Mouse (Mus musculus) forebrain, embryonic 12.5 days (tissue): Measurements from ENCODE around the gene Mark1. TPM values are rescaled to one million over a fixed set of nuclear protein-coding genes. Genes with fewer than 3 reads are reported as not detected.
A peak's percentile ranks its signal among the peaks of the same experiment; 100 is the strongest.

ENCODE experiments used
- ATAC-seq: fragments of 200-750 bp; cut with Nextera tagmentation; 2 replicates; pipeline ENCODE4 v1.8.0; 2017; ENCODE audit warnings: moderate TSS enrichment; ENCODE audit not compliant: low FRiP score
- H3K27ac ChIP-seq: fragments of 300-500 bp; sonication (generic); 2 replicates; pipeline ENCODE4 v1.5.1; 2016; ENCODE audit warnings: mild to moderate bottlenecking
- H3K27me3 ChIP-seq: fragments of 300-500 bp; sonication (generic); 2 replicates; pipeline ENCODE4 v1.6.1; 2016; ENCODE audit warnings: mild to moderate bottlenecking
- H3K36me3 ChIP-seq: fragments of 300-500 bp; sonication (generic); replicated peaks from 2 replicates; pipeline ENCODE4 v1.6.1; 2016; ENCODE audit warnings: mild to moderate bottlenecking
- H3K4me1 ChIP-seq: fragments of 300-500 bp; sonication (generic); 2 replicates; pipeline ENCODE4 v1.6.1; 2016
- H3K4me2 ChIP-seq: fragments of 300-500 bp; sonication (generic); 2 replicates; pipeline ENCODE4 v1.6.1; 2016; ENCODE audit warnings: mild to moderate bottlenecking, moderate library complexity
- H3K4me3 ChIP-seq: fragments of 300-500 bp; sonication (generic); replicated peaks from 2 replicates; pipeline ENCODE4 v1.5.1; 2016; ENCODE audit warnings: mild to moderate bottlenecking
- H3K9ac ChIP-seq: fragments of 300-500 bp; sonication (generic); 2 replicates; pipeline ENCODE4 v1.6.1; 2016; ENCODE audit warnings: mild to moderate bottlenecking
- H3K9me3 ChIP-seq: fragments of 300-500 bp; sonication (generic); 2 replicates; pipeline ENCODE4 v1.6.1; 2016
- WGBS: fragments of 180-500 bp; shearing (Covaris S2); methylation state at CpG from one replicate; pipeline ENCODE4 v1.1.7; 2016; 5-methylcytosine and 5-hydroxymethylcytosine counted together
- polyA plus RNA-seq: library from polyadenylated mRNA; unstranded; fragments of >200 nt; fragmentation: Nextera tagmentation; extraction: Ambion mirVana; gene quantifications from 2 replicates; pipeline ENCODE4 v1.2.1, GENCODE M21; 2016

Mark1 gene
- polyA plus RNA-seq, 1 experiment from 2014 or later, result 8.4 TPM

DNA sequence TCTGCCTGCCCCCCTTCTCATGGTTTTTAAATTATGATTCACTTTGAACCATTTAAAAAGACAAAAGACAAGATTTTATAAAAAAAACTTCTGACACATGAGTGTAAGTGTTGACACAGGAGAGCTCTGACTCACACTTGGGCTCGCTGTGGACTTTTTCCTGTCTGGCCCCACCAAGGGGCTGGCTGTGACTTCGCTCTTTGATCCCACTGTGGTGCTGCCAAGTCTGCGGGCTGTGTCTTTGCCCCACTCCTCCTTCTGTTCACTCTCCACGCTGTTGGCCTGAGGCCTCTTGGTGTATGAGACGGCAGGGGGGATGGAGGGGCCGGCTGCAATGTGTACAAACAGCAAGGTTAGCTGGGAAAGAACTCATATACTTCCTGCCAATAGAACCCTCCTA, 87.5 kb downstream of the Mark1 start:
- Histone ChIP-seq H3K36me3 (peaks cover 73% of the 10 kb centered on the region), H3K4me2 (no peak overlapping the region), H3K4me3 (no peak overlapping the region), H3K9me3 (no peaks in the 10 kb centered on the region), H3K27me3 (no peaks in the 10 kb centered on the region), H3K4me1 (0 out of 2 replicates have a peak, but pooled peaks cover 2% of the 10 kb centered on the region), H3K27ac (no peak overlapping the region), H3K9ac (no peak overlapping the region)
- WGBS, result 86% methylated on average over 6 of the region's 6 CpGs
- no peak for ATAC-seq

DNA sequence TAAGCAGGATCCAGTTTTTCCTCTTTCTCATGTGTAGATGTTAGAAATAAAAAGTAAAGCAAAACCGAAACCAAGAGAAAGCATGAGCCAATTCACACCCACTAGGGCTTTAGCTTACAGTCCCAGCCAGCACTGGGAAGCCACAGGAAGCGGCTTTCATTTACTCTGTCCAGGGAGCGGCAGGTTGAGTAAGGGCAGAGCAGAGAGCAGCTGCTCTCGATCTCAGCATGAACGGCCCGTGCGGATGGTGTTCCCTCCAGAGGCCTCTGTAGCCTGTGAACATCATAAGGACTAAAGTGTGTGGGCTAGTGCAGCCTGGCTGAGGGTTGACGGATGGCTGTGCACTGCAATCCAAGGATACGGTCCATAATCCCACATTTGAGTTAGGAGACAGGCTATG, 90.8 kb downstream of the Mark1 start:
- WGBS, result 89% methylated on average over 9 of the region's 9 CpGs
- Histone ChIP-seq H3K9ac (no peak overlapping the region), H3K27me3 (no peaks in the 10 kb centered on the region), H3K9me3 (no peaks in the 10 kb centered on the region), H3K4me3 (no peak overlapping the region), H3K4me1 (peaks cover 20% of the 10 kb centered on the region), H3K4me2 (no peak overlapping the region), H3K27ac (no peak overlapping the region), H3K36me3 (peaks cover 85% of the 10 kb centered on the region)
- ATAC-seq, result no peak

DNA sequence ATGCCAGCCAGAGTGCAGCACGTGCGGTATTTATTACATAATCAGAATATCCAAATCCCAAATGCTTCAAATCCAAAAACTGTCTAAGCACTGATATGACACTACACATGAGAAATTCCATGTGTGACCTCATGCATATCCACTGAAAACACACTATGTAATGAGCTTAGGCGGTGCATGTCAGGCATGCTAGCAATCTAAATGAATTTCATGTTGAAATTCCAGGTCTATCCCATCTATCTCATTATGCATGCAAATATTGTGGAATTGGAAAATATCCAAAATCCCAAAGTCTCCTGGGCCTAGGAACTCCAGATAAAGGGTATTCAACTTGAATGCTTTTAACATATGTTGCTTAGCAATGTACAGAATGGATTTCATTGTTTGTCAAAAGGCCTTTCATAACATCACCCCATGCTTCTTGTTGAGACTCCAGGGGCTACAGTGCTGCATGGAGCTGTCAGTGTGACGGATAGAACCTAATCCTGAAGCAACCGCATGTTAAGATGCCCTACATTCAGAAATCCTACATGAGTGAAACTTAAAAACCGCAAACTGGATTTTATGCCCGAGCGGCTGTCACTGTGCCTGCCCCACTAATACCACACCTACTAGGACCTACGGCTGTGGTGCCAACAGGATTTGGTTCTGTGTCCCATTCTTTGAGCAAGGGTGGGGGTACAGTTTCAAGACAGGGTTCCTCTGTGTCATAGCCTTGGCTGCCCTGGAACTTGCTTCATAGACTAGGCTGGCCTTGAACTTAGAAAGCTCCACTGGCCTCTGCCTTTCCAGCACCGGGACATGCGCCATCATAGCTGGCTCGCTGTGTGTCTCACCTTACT, 93.2 kb downstream of the Mark1 start:
- Histone ChIP-seq H3K4me1 (peaks cover 20% of the 10 kb centered on the region), H3K9ac (no peak overlapping the region), H3K36me3 (peaks cover 75% of the 10 kb centered on the region), H3K27ac (peak overlapping the region; percentile 75), H3K27me3 (no peaks in the 10 kb centered on the region), H3K4me2 (no peak overlapping the region), H3K4me3 (no peak overlapping the region), H3K9me3 (no peaks in the 10 kb centered on the region)
- peak; percentile 79 for ATAC-seq
- 64% methylated on average over 12 of the region's 12 CpGs for WGBS

DNA sequence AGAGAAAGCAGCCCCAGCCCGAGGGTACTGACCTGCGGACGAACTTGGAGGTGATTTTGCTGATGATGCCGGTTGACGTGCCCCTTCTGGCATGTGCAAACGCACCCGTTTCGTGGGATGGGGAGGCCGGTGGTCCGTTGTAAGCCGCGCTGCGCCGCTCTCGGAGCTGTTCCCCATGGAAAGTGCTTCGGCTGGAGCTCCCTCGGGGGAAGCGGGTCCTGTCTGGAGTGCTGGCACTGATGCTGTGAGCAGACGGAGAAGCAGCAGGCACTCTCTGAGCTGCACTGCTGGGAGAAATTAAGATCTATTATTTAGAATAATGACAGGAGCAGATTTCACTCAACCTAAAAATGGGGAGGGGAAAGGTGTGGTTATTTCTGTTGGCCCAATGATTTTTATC, 94.0 kb downstream of the Mark1 start:
- no peaks in the 10 kb centered on the region for H3K27me3 ChIP-seq
- peaks cover 20% of the 10 kb centered on the region for H3K4me1 ChIP-seq
- no peak overlapping the region for H3K4me3 ChIP-seq
- no peak overlapping the region for H3K9ac ChIP-seq
- H3K4me2 ChIP-seq, result no peak overlapping the region
- H3K36me3 ChIP-seq, result peaks cover 71% of the 10 kb centered on the region
- peak; percentile 59; the same call in 1 of the 2 replicates for ATAC-seq
- peak overlapping the region; percentile 37 for H3K27ac ChIP-seq
- WGBS, result 74% methylated on average over 19 of the region's 19 CpGs
- no peaks in the 10 kb centered on the region for H3K9me3 ChIP-seq

DNA sequence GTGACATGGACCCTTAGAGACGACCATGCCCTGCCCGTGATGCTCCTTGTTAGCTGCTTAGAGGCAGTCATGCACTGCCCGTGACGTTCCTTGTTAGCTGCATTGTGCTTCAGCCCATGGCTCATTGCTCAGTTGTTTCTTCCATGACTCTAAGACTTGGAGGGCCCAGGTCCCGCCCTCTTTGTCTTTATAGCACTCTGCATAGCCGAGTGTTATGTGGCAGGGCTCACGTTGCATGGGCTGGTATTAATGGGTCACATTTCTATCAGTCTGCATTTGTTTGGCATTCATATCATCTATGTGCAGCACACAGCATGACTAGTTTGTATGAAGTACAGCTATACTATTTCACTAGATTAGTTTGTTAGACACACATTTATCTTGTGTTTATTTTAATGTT, 95.7 kb downstream of the Mark1 start:
- Histone ChIP-seq H3K9me3 (no peaks in the 10 kb centered on the region), H3K27me3 (no peaks in the 10 kb centered on the region), H3K4me3 (no peak overlapping the region), H3K4me2 (no peak overlapping the region), H3K4me1 (peaks cover 20% of the 10 kb centered on the region), H3K36me3 (peaks cover 72% of the 10 kb centered on the region), H3K9ac (no peak overlapping the region), H3K27ac (no peak overlapping the region)
- ATAC-seq, result no peak
- WGBS, result 74% methylated on average over 7 of the region's 7 CpGs

DNA sequence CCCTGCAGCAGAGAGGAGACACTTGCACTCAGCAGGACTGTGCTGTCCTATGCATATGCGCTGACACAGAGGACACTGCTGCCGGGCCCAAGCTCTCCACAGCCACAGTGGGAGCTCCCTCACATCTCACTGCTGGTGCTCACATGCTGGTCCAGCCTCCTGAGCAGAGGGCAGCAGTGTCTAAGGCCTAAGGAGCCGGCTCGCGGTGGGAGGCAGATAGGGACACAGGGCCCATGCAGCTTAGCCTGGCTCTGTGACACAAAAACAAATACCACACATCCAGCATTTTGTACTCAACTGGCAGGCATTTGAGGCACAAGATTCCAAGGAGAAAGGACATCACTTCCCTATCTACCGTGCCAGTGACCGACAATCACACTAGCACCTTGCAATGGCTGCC, 96.5 kb downstream of the Mark1 start:
- peaks cover 70% of the 10 kb centered on the region for H3K36me3 ChIP-seq
- no peak overlapping the region for H3K9ac ChIP-seq
- no peak for ATAC-seq
- no peak overlapping the region for H3K4me2 ChIP-seq
- no peaks in the 10 kb centered on the region for H3K27me3 ChIP-seq
- H3K4me3 ChIP-seq, result no peak overlapping the region
- peaks cover 20% of the 10 kb centered on the region for H3K4me1 ChIP-seq
- no peaks in the 10 kb centered on the region for H3K9me3 ChIP-seq
- 83% methylated on average over 7 of the region's 7 CpGs for WGBS
- H3K27ac ChIP-seq, result no peak overlapping the region

DNA sequence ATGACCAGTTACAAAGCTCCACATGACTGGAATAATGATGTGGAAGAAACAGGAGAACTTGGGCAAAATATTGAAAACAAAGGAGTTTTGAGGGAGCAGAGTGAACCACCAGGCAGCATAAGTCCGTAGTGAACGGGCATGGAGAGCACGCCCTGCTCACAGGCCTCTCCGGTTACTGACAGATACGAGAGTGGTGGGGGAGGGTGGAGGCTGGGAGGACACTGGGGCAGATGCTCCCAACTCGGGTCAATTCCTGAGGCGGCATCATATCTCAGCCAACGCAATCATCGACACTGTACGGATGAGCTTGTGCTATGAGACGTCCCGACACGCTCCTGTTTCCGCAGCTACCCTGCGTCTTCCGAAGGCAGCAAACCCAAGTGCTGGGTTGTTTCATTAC, 102.0 kb downstream of the Mark1 start:
- no peak overlapping the region for H3K4me3 ChIP-seq
- no peak for ATAC-seq
- no peaks in the 10 kb centered on the region for H3K4me1 ChIP-seq
- H3K4me2 ChIP-seq, result no peak overlapping the region
- no peak overlapping the region for H3K27ac ChIP-seq
- H3K9ac ChIP-seq, result no peak overlapping the region
- H3K9me3 ChIP-seq, result no peaks in the 10 kb centered on the region
- peaks cover 32% of the 10 kb centered on the region for H3K36me3 ChIP-seq
- 86% methylated on average over 16 of the region's 16 CpGs for WGBS
- no peaks in the 10 kb centered on the region for H3K27me3 ChIP-seq

DNA sequence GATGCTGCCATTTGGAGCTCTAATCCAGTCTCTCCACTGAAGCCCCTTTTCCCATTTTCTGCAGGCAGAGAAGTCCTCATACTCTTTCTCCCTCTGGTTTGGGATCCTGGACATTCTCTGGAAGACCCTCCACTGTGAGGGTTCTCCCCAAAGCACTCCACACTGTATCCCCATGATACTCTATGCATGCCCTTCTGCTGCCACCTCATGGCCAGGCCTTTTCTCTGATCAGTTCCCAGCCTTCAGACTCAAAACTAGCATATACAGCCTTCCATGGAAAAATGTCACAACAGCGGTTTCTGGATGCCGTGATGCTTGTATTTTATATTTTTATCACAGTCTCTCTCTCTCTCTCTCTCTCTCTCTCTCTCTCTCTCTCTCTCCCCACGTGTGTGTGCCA, 107.4 kb downstream of the Mark1 start:
- no peak overlapping the region for H3K4me2 ChIP-seq
- no peak overlapping the region for H3K4me3 ChIP-seq
- H3K27me3 ChIP-seq, result no peaks in the 10 kb centered on the region
- no peak overlapping the region for H3K9ac ChIP-seq
- ATAC-seq, result no peak
- 87% methylated on average over 3 of the region's 3 CpGs for WGBS
- no peak overlapping the region for H3K27ac ChIP-seq
- H3K36me3 ChIP-seq, result no peaks in the 10 kb centered on the region
- no peaks in the 10 kb centered on the region for H3K9me3 ChIP-seq
- H3K4me1 ChIP-seq, result no peaks in the 10 kb centered on the region

DNA sequence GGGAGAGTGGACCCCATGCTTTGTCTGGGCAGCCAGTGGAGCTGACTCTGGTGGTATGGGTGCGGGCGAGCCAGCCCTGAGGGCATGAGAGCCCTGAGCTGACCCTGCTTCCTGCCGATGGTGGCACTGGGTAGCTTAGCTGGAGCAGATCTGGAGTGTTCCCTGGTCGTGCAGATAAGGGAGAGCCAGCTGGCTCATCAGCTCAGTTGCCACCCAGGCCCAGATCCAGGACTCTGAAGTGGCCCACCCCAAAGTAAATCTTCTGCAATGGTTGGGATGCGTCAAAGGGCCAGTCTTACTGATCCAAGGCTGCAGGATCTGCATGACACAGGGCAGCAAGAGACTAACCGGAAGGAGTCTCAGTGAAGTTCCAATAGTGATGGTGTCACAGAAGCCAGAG, 109.9 kb downstream of the Mark1 start:
- H3K27ac ChIP-seq, result no peak overlapping the region
- no peak overlapping the region for H3K9ac ChIP-seq
- 92% methylated on average over 6 of the region's 6 CpGs for WGBS
- ATAC-seq, result no peak
- H3K4me1 ChIP-seq, result no peaks in the 10 kb centered on the region
- no peaks in the 10 kb centered on the region for H3K36me3 ChIP-seq
- no peak overlapping the region for H3K4me3 ChIP-seq
- H3K4me2 ChIP-seq, result no peak overlapping the region
- H3K9me3 ChIP-seq, result no peaks in the 10 kb centered on the region
- H3K27me3 ChIP-seq, result peaks cover 4% of the 10 kb centered on the region

DNA sequence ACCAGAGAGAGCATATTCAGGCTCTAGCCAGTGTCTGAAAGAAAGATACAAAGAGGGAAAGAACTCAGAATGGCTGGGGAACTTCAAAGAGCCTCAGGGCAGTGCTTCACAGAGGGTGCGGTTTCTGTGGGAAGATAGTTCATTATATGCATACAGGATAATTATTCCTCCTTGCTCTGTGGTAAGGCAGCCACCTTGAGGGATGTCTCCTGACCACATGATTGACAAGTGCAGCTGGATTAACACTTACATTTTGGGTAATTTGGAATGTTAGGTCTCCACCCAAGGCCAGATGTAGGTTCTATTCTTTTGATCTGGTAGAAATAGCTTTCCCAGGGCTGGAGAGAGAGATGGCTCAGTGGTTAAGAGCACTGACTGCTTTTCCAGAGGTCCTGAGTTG, 113.2 kb downstream of the Mark1 start:
- no peak overlapping the region for H3K27ac ChIP-seq
- 63% methylated on average over 1 of the region's 1 CpGs for WGBS
- no peak for ATAC-seq

DNA sequence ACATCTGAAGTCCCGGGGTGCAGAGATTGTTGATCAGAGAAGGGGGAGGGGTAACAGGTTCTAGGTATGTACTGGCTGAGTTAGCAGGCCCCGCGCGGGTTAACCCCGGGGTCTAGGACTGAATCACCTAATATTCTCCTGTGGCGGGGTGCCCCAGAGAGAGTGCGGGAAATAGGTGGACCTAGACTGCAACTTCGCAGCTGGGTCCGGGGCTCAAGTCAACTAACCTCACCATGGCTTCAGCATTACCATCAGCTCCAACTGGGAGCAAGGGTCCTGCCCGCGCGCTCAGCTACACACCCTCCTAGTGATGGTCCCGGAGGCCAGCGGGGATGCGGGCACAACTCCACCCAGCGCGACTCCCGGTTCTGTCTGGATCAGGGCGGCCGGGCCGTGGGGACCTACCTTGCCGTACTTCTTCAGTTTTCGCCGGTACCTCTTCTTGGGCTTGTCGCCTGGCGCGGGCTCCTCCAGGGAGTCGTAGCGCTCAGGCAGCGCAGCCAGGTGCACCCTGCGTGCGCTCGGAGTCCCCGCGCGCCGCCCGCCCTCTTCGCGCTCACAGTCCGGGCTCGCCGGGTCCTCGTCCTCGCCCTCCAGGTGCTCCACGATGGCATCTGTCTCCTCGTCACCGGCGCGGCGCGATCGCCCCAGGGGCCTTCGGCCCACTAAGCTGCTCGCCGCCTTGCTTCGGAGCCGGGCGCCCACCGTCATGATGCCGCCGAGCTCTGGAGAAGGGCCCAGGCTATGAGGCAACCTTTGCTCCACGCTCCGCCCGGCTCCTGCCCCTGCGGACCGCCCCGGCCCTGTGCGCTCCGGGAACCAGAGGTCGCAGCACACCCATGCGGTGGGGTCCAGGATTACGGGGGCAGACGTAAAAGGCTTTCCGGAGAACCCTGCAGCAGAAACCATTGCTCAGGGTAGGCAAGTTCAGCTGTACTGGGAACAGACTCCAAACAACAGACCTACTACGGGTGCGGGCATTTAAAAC, 116.8 kb downstream of the Mark1 start, which contains the start of gene C130074G19Rik:
Gene C130074G19Rik, minus strand, starts transcription at position 938 of the 988 bp plus-strand sequence.
- peak; percentile 41; the same call in 1 of the 2 replicates for ATAC-seq
- Histone ChIP-seq H3K36me3 (no peaks in the 10 kb centered on the region), H3K4me3 (peak within 1 kb of the TSS; percentile 44), H3K9me3 (no peaks in the 10 kb centered on the region), H3K4me1 (peaks cover 13% of the 10 kb centered on the region), H3K4me2 (peak within 1 kb of the TSS; percentile 78), H3K27me3 (peaks cover 58% of the 10 kb centered on the region), H3K27ac (no peak within 1 kb of the TSS), H3K9ac (peak within 1 kb of the TSS; percentile 47)
- 2% methylated on average over 77 of the region's 77 CpGs for WGBS

More for the DNA sequence above, 113.2 kb downstream of the Mark1 start:
- Histone ChIP-seq H3K9me3 (no peaks in the 10 kb centered on the region), H3K36me3 (no peaks in the 10 kb centered on the region), H3K4me1 (peaks cover 8% of the 10 kb centered on the region), H3K9ac (no peak overlapping the region), H3K27me3 (peaks cover 34% of the 10 kb centered on the region), H3K4me2 (no peak overlapping the region), H3K4me3 (no peak overlapping the region)

DNA sequence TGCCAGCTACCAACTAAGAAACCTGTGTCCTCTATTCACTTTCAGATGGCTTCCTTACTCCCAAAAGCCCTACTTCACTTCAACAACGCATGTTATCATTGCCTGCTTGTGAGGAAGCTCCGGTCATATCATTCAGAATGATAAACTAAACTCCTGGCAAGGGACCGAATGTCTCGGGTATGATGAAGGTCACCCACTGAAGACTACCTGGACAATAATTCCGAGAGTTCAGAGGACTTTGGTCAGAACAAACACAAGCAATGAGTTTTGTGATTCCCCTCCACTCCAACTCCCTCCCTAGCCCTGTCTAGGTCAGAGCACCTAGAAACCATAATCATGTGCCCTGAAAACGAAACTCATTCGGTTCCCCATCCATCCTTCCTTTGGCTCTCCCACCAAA, 117.5 kb downstream of the Mark1 start:
- Histone ChIP-seq H3K9me3 (no peaks in the 10 kb centered on the region), H3K27me3 (peaks cover 62% of the 10 kb centered on the region), H3K4me1 (peaks cover 13% of the 10 kb centered on the region), H3K4me3 (peak overlapping the region; percentile 44; the same call in 1 of the 2 replicates), H3K9ac (no peak overlapping the region), H3K27ac (no peak overlapping the region), H3K36me3 (no peaks in the 10 kb centered on the region), H3K4me2 (peak overlapping the region; percentile 78; the same call in 1 of the 2 replicates)
- no peak for ATAC-seq
- WGBS, result 71% methylated on average over 7 of the region's 7 CpGs
